Mouse (Mus musculus): ENCODE results near the gene Grxcr1. TPM values are rescaled to one million over a fixed set of nuclear protein-coding genes. Genes with fewer than 3 reads are reported as not detected.

The Grxcr1 gene
- not detected in 2 replicates for polyA plus RNA-seq (2016; fragmentation: Nextera tagmentation; extraction: Ambion mirVana)

DNA sequence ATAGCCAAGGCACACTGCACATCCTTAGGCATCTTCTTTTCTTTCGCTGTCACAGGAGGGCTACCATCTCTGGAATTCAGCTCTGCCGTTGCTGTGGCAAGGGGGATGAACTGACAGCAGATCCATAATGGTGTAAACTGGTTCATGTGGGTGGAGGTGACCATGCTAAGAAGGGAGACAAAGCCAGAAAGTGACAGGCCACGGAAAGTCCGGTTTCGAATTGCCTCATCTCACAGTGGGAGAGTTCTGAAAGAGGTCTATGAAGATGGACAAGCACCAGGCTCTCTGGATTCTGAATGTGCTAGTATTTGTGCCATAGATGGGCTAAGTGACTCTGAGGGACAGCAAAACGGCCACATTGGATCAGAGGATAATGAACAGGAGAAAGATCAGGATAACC, at the start of gene Grxcr1:
Gene Grxcr1, plus strand, starts transcription at position 92 of the 400 bp plus-strand sequence.
- WGBS: 86% methylated on average over 6 of the region's 6 CpGs
- no peaks in the 10 kb centered on the region for H3K27me3 ChIP-seq (replicated peaks)
- H3K36me3 ChIP-seq: no peaks in the 10 kb centered on the region
- 0 out of 2 replicates have a peak, but pooled peaks cover 4% of the 10 kb centered on the region for H3K4me1 ChIP-seq (replicated peaks)
- no peak within 1 kb of the TSS for H3K4me3 ChIP-seq
- no peak within 1 kb of the TSS for H3K9ac ChIP-seq
- no peak within 1 kb of the TSS for H3K4me2 ChIP-seq
- no peak within 1 kb of the TSS for H3K27ac ChIP-seq (ENCODE audit: poor library complexity, severe bottlenecking)
- no peaks in the 10 kb centered on the region for H3K9me3 ChIP-seq (replicated peaks)
- ATAC-seq (ENCODE audit: insufficient number of reproducible peaks, low FRiP score): no peak

DNA sequence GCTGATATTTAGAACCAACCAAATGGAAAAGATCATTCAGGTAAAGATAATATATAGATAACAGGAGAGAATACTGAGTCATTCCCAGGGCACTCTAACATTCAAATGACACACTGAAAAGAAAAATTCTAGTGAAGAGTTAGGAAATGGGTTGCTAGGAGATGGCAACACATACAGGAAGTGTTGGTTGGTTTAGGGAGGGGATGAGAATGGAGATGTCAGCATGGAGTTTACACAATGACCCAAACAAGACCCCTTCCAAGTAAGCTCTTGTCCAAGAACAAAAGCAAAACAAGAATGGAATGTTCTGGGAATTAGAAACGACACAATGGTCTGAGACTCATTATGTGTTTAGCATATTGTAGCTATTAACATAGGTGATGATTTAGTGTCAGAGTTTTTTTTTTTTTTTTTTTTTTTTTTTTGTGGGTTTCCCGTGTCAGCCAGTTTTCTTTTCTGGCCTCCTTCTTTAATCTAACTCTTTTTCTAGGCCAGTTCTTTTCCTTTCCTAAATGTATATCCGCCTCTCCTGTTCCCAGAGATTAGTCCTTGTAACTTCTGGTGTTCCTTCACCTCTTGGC, 49.6 kb upstream of the Grxcr1 start:
- no peaks in the 10 kb centered on the region for H3K27me3 ChIP-seq (replicated peaks)
- no peak overlapping the region for H3K27ac ChIP-seq (ENCODE audit: poor library complexity, severe bottlenecking)
- H3K36me3 ChIP-seq: no peaks in the 10 kb centered on the region
- H3K4me2 ChIP-seq: no peak overlapping the region
- H3K9ac ChIP-seq: no peak overlapping the region
- H3K9me3 ChIP-seq (replicated peaks): no peaks in the 10 kb centered on the region
- H3K4me3 ChIP-seq: no peak overlapping the region
- no peaks in the 10 kb centered on the region for H3K4me1 ChIP-seq (replicated peaks)
- WGBS: 52% methylated on average over 3 of the region's 3 CpGs
- ATAC-seq (ENCODE audit: insufficient number of reproducible peaks, low FRiP score): no peak

DNA sequence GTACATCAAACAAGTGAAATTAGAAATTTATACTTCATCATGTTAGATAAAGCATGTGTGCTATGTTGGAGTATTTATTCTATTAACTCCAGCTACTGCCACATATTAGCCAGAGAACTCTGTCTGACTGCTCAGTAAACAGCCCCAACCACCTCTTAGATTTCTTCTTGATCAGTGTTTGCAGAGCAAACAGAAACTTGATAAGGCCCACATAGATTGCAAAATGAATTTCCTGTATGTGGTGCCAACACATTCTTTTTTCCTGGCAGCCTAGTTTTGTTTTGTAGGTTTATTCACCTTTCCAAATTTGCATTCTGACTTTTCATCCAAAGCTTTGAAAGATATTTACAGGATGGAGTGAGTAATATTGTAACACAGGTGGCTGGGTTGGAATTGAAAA, 41.2 kb upstream of the Grxcr1 start:
- Histone ChIP-seq H3K36me3 (no peaks in the 10 kb centered on the region), H3K4me1 (replicated peaks) (no peaks in the 10 kb centered on the region), H3K27ac (ENCODE audit: poor library complexity, severe bottlenecking) (no peak overlapping the region), H3K27me3 (replicated peaks) (no peaks in the 10 kb centered on the region), H3K4me2 (no peak overlapping the region), H3K9me3 (replicated peaks) (no peaks in the 10 kb centered on the region), H3K4me3 (no peak overlapping the region), H3K9ac (no peak overlapping the region)
- ATAC-seq (ENCODE audit: insufficient number of reproducible peaks, low FRiP score): no peak

DNA sequence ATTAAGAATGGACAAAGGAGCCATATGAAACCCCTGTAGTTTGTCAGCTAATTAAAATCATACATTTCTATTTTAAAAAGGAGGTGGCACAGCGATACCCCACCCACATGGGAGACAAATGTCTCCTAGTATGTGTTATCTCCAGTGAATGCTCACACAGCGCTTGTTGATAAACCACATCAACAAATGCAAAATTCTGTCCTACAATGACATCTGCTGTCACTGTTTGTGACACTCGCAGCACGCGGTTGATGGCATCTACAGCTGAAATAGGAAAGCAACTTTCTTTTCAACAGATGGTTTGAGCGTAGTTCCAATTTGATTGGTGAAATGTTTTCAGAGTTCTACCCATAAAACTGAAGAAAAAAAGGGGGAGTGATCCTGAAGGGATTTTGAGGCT, 29.0 kb upstream of the Grxcr1 start:
- no peaks in the 10 kb centered on the region; the same call in 1 of the 2 replicates for H3K9me3 ChIP-seq (replicated peaks)
- H3K4me3 ChIP-seq: no peak overlapping the region
- WGBS: 81% methylated on average over 6 of the region's 6 CpGs
- H3K27me3 ChIP-seq (replicated peaks): no peaks in the 10 kb centered on the region
- no peaks in the 10 kb centered on the region for H3K36me3 ChIP-seq
- no peak overlapping the region for H3K27ac ChIP-seq (ENCODE audit: poor library complexity, severe bottlenecking)
- H3K9ac ChIP-seq: no peak overlapping the region
- no peak overlapping the region for H3K4me2 ChIP-seq
- no peaks in the 10 kb centered on the region for H3K4me1 ChIP-seq (replicated peaks)
- ATAC-seq (ENCODE audit: insufficient number of reproducible peaks, low FRiP score): no peak

DNA sequence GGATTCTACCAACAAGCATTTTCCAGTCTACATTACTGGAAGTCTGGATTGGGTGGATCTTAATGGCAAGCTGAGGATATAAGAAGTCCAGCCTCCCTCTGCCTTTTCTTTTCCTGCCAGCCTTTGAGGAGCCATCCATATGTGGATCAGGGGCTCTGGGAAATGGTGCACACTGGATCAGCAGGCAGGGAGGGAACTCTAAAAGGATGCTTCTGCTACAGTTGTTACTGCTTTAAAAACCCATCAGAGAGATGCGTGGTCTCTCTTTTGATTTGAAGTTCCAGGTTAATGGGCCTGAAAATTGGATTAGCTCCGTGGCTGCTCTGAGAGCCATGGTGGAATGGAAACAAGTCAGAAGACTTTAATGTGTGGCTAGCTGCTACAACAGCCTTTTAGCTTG, 27.7 kb upstream of the Grxcr1 start:
- Histone ChIP-seq H3K4me3 (no peak overlapping the region), H3K9me3 (replicated peaks) (no peaks in the 10 kb centered on the region; the same call in 1 of the 2 replicates), H3K4me1 (replicated peaks) (no peaks in the 10 kb centered on the region), H3K9ac (no peak overlapping the region), H3K36me3 (no peaks in the 10 kb centered on the region), H3K27ac (ENCODE audit: poor library complexity, severe bottlenecking) (no peak overlapping the region), H3K27me3 (replicated peaks) (no peaks in the 10 kb centered on the region), H3K4me2 (no peak overlapping the region)
- WGBS: 54% methylated on average over 2 of the region's 2 CpGs
- no peak for ATAC-seq (ENCODE audit: insufficient number of reproducible peaks, low FRiP score)

DNA sequence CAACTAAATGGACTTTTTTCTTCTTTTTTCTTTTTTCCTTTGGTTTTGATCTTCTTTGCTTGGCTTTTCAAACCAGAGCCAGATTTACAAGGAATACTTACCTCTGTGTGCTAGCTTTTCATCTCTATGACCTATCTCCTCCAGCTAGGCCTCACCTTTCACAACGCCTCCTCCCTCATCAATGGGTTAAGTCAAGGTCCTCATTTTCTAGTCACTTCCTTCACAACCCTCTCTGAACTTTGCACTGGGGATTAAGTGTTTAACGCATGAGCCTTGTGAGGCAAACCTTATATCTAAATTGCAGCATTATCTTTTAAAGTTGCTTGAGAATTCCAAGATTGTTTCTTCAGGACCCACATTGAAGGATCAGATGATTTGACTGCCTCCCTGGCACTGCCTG, 27.2 kb upstream of the Grxcr1 start:
- H3K36me3 ChIP-seq: no peaks in the 10 kb centered on the region
- no peaks in the 10 kb centered on the region for H3K27me3 ChIP-seq (replicated peaks)
- H3K4me1 ChIP-seq (replicated peaks): no peaks in the 10 kb centered on the region
- WGBS: 74% methylated on average over 2 of the region's 2 CpGs
- no peaks in the 10 kb centered on the region; the same call in 1 of the 2 replicates for H3K9me3 ChIP-seq (replicated peaks)
- H3K27ac ChIP-seq (ENCODE audit: poor library complexity, severe bottlenecking): no peak overlapping the region
- H3K9ac ChIP-seq: no peak overlapping the region
- ATAC-seq (ENCODE audit: insufficient number of reproducible peaks, low FRiP score): no peak
- H3K4me3 ChIP-seq: no peak overlapping the region
- no peak overlapping the region for H3K4me2 ChIP-seq

DNA sequence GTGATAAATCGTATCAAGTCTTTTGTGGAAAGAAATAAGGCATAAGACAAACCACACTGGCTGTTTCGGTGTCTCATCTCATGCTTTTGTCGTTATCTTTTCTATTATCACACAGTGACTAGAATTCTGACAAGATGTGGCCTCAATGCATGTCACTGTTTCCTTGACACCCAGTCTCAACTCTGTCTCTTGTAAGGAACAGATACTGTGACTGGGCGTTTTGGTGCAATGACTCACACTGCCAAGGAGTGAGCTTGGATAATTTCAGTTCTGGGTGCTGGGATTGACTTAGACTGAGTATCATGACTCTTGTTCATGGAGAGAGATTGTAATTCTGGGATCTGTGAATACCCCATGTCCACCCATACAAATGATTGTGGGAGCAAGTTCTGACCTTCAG, 24.6 kb upstream of the Grxcr1 start:
- ATAC-seq (ENCODE audit: insufficient number of reproducible peaks, low FRiP score): no peak
- Histone ChIP-seq H3K27ac (ENCODE audit: poor library complexity, severe bottlenecking) (no peak overlapping the region), H3K9me3 (replicated peaks) (no peaks in the 10 kb centered on the region; the same call in 1 of the 2 replicates), H3K27me3 (replicated peaks) (no peaks in the 10 kb centered on the region), H3K4me1 (replicated peaks) (peaks cover 9% of the 10 kb centered on the region), H3K9ac (no peak overlapping the region), H3K4me2 (no peak overlapping the region), H3K36me3 (no peaks in the 10 kb centered on the region), H3K4me3 (no peak overlapping the region)
- 68% methylated on average over 4 of the region's 4 CpGs for WGBS

DNA sequence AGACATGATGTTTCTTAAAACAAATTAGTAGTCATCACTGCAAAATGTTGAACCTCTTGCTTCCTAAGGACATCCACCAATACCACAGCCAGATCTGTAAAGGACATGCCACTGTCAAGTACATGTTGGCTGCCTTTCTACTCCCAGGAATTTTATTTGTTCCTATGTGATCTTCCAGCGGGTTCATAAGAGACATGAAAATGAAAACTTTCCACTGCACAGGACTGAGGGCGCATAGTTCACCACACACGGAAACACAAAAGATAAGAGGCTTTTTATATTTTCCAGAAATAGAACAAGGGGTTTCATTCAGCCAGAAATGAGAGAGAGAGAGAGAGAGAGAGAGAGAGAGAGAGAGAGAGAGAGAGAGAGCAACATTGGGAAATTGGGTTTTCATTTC, 20.1 kb upstream of the Grxcr1 start:
- no peaks in the 10 kb centered on the region for H3K9me3 ChIP-seq (replicated peaks)
- no peaks in the 10 kb centered on the region for H3K36me3 ChIP-seq
- no peak overlapping the region for H3K9ac ChIP-seq
- H3K4me1 ChIP-seq (replicated peaks): peaks cover 13% of the 10 kb centered on the region
- no peak overlapping the region for H3K4me2 ChIP-seq
- peaks cover 3% of the 10 kb centered on the region; the same call in 1 of the 2 replicates for H3K27me3 ChIP-seq (replicated peaks)
- no peak for ATAC-seq (ENCODE audit: insufficient number of reproducible peaks, low FRiP score)
- H3K4me3 ChIP-seq: no peak overlapping the region
- H3K27ac ChIP-seq (ENCODE audit: poor library complexity, severe bottlenecking): no peak overlapping the region; the same call in 1 of the 2 replicates
- WGBS: 23% methylated on average over 3 of the region's 3 CpGs

DNA sequence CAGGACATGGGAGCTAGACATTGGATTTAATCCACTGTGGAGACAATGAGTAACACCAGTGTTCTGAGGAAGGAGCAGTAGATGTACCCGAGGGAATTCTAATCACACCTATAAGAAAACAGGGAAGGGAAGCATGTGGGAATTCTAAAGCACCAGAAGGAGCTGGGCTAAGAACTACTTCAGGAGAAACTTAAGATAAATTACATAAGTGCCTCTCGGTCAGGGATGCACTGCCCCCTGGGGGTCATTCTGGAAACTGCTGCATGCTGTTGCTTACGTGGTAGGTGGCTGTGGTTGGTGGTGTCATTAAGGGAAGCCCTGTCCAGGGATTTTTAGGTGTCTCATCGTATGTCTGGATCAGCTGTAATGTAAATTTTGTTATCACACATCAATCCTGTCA, 19.0 kb upstream of the Grxcr1 start:
- no peak overlapping the region for H3K9ac ChIP-seq
- peaks cover 3% of the 10 kb centered on the region; the same call in 1 of the 2 replicates for H3K27me3 ChIP-seq (replicated peaks)
- 16% methylated on average over 4 of the region's 4 CpGs for WGBS
- H3K36me3 ChIP-seq: no peaks in the 10 kb centered on the region
- ATAC-seq (ENCODE audit: insufficient number of reproducible peaks, low FRiP score): no peak
- H3K27ac ChIP-seq (ENCODE audit: poor library complexity, severe bottlenecking): no peak overlapping the region
- H3K9me3 ChIP-seq (replicated peaks): no peaks in the 10 kb centered on the region
- no peak overlapping the region for H3K4me3 ChIP-seq
- H3K4me2 ChIP-seq: no peak overlapping the region
- H3K4me1 ChIP-seq (replicated peaks): peaks cover 13% of the 10 kb centered on the region

DNA sequence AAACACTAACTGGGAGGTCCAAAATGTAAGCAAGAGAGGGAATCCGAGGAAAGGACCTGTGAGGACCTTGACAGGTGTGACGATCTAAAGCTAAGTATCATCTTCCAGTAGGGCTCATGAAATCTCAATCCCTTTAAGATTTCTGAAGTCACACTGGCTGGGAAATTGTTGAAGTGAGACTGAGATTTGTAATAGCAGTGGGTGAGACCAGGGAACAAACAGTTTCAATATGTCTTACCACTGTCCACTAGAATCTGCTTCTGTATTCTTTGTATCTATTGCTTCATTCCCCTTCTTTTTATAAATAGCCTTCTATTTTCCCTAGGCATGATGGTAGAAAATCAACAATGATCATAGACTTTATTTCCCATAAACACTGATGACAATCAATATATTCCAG, 10.8 kb upstream of the Grxcr1 start:
- Histone ChIP-seq H3K9ac (no peak overlapping the region), H3K27me3 (replicated peaks) (no peaks in the 10 kb centered on the region), H3K4me3 (no peak overlapping the region), H3K36me3 (no peaks in the 10 kb centered on the region), H3K4me1 (replicated peaks) (no peaks in the 10 kb centered on the region), H3K4me2 (no peak overlapping the region), H3K9me3 (replicated peaks) (no peaks in the 10 kb centered on the region), H3K27ac (ENCODE audit: poor library complexity, severe bottlenecking) (no peak overlapping the region)
- ATAC-seq (ENCODE audit: insufficient number of reproducible peaks, low FRiP score): no peak
- 63% methylated on average over 2 of the region's 2 CpGs for WGBS

DNA sequence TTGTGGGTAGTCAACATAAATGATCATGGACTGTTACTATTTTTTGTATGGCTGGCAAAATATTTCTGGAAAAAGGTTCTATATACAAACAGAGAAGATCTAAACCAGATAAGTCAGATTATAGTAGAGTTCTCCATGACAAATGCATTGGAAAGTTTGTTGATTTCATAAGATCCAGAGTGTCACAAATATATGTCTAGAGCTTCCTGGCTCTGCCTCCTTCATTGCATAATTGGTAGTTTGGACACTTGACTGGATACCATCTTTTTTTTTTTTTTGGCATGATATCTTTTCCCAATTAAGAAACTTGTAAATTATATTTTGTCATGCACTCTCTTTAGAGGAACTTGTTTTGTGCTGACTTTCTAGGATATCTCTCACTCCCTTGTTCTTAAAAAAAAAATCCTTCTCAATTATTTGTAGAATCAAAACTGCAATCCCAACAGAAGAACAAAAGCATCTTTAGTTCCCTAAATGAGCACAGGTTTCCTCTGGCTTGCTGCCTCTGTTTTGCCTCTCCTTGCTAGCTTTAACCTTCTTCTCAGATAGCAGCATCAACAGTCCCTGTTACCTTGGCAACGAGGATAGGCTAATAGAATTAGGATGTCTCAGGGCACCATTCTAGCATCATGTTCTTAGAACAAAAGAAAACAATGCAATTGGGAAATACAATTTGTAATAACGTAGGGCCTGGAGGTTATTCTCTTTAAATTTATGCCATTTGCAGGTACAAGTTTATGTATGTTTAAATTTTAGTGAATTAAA, 4.8 kb upstream of the Grxcr1 start:
- ATAC-seq (ENCODE audit: insufficient number of reproducible peaks, low FRiP score): no peak
- Histone ChIP-seq H3K36me3 (no peaks in the 10 kb centered on the region), H3K27me3 (replicated peaks) (no peaks in the 10 kb centered on the region), H3K4me2 (no peak overlapping the region), H3K9me3 (replicated peaks) (no peaks in the 10 kb centered on the region), H3K4me3 (no peak overlapping the region), H3K9ac (no peak overlapping the region), H3K27ac (ENCODE audit: poor library complexity, severe bottlenecking) (no peak overlapping the region), H3K4me1 (replicated peaks) (0 out of 2 replicates have a peak, but pooled peaks cover 4% of the 10 kb centered on the region)
- 73% methylated on average over 2 of the region's 2 CpGs for WGBS
